Mouse (Mus musculus): Measurements from ENCODE around the gene Ggn. TPM values are rescaled to one million over a fixed set of nuclear protein-coding genes. Genes with fewer than 3 reads are reported as not detected.
"Not testable (repeated sequence)": the region's sequence is repeated elsewhere in the genome, so short reads cannot be mapped to it uniquely, and the experiment has no call there.

Ggn gene
- total RNA-seq, 2 experiments from 2014 or later, result 0.88 to 1.4 TPM

- peak; percentile 84 to 88 for DNase-seq (ENCODE audit: low spot score in 2 of 2)
- intact Hi-C loops (cut with DNase I), result no loop called here
Observed at GRCm38 (mm10) chr7:29155838-29156782, 13.9 kb upstream of the Ggn start, which contains the start of gene Fam98c. Fam98c (minus strand) TSS chr7:29156234.

DNA sequence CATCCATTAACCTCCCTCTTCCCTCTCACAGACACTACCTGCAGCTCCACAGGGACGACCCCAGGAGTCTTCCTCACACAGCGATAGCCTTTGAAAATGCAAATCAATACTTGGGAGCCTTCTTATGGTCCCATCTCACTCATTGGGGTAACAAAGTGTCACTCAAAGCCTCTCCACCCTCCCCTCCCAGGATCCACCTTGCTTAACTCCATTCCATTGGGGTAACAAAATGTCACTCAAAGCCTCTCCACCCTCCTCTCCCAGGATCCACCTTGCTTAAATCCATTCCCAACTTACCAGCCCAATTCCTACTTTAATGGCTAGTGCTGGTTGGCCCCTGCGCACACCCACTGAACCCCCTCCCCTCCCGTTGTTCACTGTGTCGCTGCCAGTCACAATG is 11.7 kb upstream of the Ggn start:
- intact Hi-C loops (cut with DNase I), result no loop called here
- DNase-seq (ENCODE audit: low spot score in 2 of 2), result no peak

GRCm38 (mm10) chr7:29162294-29162693 is 7.7 kb upstream of the Ggn start:
- DNase-seq (ENCODE audit: low spot score in 2 of 2), result no peak
- intact Hi-C loops (cut with DNase I), result no loop called here

- DNase-seq (ENCODE audit: low spot score in 2 of 2), result no peak
- intact Hi-C loops (cut with DNase I), result no loop called here
Observed at GRCm38 (mm10) chr7:29162750-29163525, 7.1 kb upstream of the Ggn start.

- intact Hi-C loops (cut with DNase I), result no loop called here
- DNase-seq (ENCODE audit: low spot score in 2 of 2), result no peak
Observed at GRCm38 (mm10) chr7:29167656-29168055, 2.4 kb upstream of the Ggn start.

- intact Hi-C loops (cut with DNase I), result no loop called here
- DNase-seq (ENCODE audit: low spot score in 2 of 2), result no peak
Observed at GRCm38 (mm10) chr7:29168121-29168695, 1.8 kb upstream of the Ggn start.

GRCm38 (mm10) chr7:29168791-29169230 is 1.2 kb upstream of the Ggn start:
- intact Hi-C loops (cut with DNase I), result no loop called here
- no peak for DNase-seq (ENCODE audit: low spot score in 2 of 2)

GRCm38 (mm10) chr7:29169231-29170065 is 562 bp upstream of the Ggn start:
- intact Hi-C loops (cut with DNase I), result no loop called here
- DNase-seq (ENCODE audit: low spot score in 2 of 2), result peak; percentile 83 to 86

- intact Hi-C loops (cut with DNase I), result no loop called here
- DNase-seq (ENCODE audit: low spot score in 2 of 2), result no peak
Observed at GRCm38 (mm10) chr7:29170755-29171561, 948 bp downstream of the Ggn start.

DNA sequence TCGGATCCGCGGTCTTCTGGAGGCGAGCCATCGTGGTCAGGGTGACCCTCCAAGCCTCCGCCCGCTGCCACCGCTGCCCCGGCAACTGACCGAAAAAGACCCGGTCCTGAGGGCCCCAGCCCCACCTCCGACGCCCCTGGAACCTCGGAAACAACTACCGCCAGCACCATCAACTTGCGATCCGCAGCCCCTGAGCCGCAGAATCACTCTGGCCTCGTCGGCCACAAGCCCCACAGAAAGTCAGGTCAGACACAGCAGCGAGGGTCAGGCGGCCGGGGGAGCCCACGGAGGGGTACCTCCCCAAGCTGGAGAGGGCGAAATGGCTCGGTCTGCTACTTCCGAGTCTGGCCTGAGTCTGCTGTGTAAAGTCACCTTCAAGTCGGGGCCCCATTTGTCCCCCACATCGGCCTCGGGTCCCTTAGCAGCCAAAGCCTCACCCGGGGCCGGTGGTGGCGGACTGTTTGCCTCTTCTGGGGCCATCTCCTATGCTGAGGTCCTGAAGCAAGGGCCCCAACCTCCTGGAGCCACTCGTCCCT is 1.6 kb downstream of the Ggn start:
- DNase-seq (ENCODE audit: low spot score in 2 of 2), result no peak
- intact Hi-C loops (cut with DNase I), result no loop called here

DNA sequence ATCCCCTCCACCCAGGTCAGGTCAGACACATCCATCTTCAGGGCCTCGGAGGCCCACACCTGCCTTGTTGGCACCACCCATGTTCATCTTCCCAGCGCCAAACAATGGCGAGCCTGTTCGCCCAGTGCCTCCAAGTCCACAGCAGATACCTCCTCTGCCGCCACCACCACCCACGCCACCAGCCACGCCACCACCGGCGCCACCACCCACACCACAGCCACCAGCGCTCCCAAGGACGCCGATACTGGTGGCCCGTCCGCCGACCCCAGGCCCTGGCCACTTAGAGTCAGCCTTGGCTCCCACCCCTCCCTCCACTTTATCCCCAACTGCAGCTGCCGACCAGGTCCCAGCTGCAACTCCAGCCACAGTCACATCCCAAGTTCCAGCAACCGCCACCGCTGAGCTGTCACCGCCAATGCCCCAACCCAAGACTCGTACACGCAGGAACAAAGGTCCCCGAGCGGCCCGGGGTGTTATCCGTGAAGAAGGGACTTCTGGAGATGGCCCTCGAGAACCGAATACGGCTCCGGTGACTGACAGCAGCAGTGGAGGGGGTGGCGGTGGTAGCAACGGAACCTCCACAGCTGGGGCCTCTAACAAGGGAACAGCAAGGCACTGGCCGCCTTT is 2.5 kb downstream of the Ggn start:
- DNase-seq (ENCODE audit: low spot score in 2 of 2), result no peak
- intact Hi-C loops (cut with DNase I), result no loop called here

- DNase-seq (ENCODE audit: low spot score in 2 of 2), result no peak
- intact Hi-C loops (cut with DNase I), result no loop called here
Observed at GRCm38 (mm10) chr7:29178106-29178505, 8.1 kb downstream of the Ggn start.

- intact Hi-C loops (cut with DNase I), result no loop called here
- no peak for DNase-seq (ENCODE audit: low spot score in 2 of 2)
Observed at GRCm38 (mm10) chr7:29179323-29179722, 9.3 kb downstream of the Ggn start.

DNA sequence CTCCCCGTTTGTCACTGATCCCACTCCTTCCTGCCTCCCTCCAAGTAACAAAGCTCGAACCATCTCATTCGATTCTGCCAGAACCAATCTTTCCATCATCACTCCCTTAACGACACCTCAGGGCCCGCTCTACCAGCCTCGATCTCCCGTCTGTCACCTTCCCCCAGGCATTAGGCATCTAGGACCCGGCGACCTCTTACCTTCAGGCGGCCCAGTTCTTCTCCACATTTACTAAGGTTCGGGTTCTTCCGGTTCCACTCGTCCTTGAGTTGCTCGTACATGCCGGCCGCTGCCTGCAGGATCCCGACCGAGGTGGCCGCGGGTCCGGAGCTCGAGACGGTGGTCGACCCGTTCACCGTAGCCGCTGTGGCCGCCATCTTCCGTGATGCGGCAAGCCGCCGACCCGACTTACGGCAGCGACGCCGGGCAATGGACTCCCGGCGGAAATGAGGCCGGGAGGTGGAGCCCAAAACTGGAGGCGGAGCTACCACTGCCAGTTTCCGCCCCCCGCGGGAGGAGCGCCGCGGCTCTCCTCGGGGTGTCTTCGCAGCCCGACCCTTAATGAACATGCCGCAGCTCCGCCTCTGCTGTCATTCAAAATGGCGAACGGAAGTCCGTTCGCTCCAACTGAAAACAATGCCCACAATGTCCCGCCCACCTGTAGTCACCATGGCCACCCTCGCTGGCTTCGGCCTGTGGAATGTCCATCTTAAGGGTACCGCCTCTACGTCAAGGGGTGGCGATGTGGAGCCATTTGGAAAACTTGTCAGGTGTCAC is 10.3 kb downstream of the Ggn start, which contains the start of gene Psmd8:
Gene Psmd8 (minus strand): TSS at position 625 of the 777 bp plus-strand sequence.
- intact Hi-C loops (cut with DNase I), result loop anchor here (2.0 to 5.0 kb wide), 2 partner anchors 59 to 122 kb away; partner anchors contain the start of genes Dpf1 and Yif1b
- peak; percentile 94 to 95 for DNase-seq (ENCODE audit: low spot score in 2 of 2)

- intact Hi-C loops (cut with DNase I), result loop anchor here (2.0 to 5.0 kb wide), 2 partner anchors 58 to 121 kb away; partner anchors contain the start of genes Dpf1 and Yif1b
- no peak for DNase-seq (ENCODE audit: low spot score in 2 of 2)
Observed at GRCm38 (mm10) chr7:29180854-29181236, 10.8 kb downstream of the Ggn start.

- intact Hi-C loops (cut with DNase I), result loop anchor here (2.0 to 5.0 kb wide), 2 partner anchors 57 to 121 kb away; partner anchors contain the start of genes Dpf1 and Yif1b
- DNase-seq (ENCODE audit: low spot score in 2 of 2), result not testable (repeated sequence)
Observed at GRCm38 (mm10) chr7:29181323-29181722, 11.3 kb downstream of the Ggn start.

DNA sequence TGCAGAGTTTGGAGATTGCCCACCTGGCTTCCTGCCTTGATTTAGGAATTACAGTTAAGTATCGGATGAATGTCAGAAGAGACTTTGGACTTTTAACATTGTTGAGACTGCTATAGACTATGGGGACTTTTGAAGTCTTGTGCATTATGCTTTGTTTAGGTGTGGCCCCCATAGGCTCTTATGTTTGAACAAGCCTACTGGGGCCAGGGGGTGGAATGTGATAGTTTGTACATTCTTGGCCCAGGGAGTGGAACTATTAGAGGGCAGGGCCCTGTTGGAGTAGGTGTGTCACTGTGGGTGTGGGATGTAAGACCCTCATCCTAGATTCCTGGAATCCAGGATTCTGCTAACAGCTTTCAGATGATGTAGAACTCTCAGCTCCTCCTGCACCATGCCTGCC is 24.2 kb downstream of the Ggn start:
- DNase-seq (ENCODE audit: low spot score in 2 of 2); intact Hi-C loops (cut with DNase I): not testable (repeated sequence)

Measured in left cerebral cortex, postnatal 36 days (tissue).